Mouse (Mus musculus) neural tube, embryonic 12.5 days (tissue): ENCODE measurements around the gene 4930507D05Rik. TPM values are rescaled to one million over a fixed set of nuclear protein-coding genes. Genes with fewer than 3 reads are reported as not detected.
A peak's percentile ranks its signal among the peaks of the same experiment; 100 is the strongest.

Source experiments
- ATAC-seq: fragments of 200-750 bp; cut with Nextera tagmentation; 2 replicates; pipeline ENCODE4 v1.8.0; 2017; ENCODE audit warnings: low read depth, mild to moderate bottlenecking, moderate TSS enrichment, moderate library complexity; ENCODE audit not compliant: low FRiP score
- H3K27ac ChIP-seq: fragments of 300-500 bp; sonication (generic); 2 replicates; pipeline ENCODE4 v1.5.1; 2016
- H3K27me3 ChIP-seq: fragments of 300-500 bp; sonication (generic); replicated peaks from 2 replicates; pipeline ENCODE4 v1.6.1; 2016; ENCODE audit warnings: mild to moderate bottlenecking
- H3K36me3 ChIP-seq: fragments of 300-500 bp; sonication (generic); 2 replicates; pipeline ENCODE4 v1.6.1; 2016; ENCODE audit warnings: mild to moderate bottlenecking
- H3K4me1 ChIP-seq: fragments of 300-500 bp; sonication (generic); 2 replicates; pipeline ENCODE4 v1.6.1; 2016
- H3K4me2 ChIP-seq: fragments of 300-500 bp; sonication (generic); replicated peaks from 2 replicates; pipeline ENCODE4 v1.6.1; 2016; ENCODE audit warnings: mild to moderate bottlenecking
- H3K4me3 ChIP-seq: fragments of 300-500 bp; sonication (generic); 2 replicates; pipeline ENCODE4 v1.5.1; 2016
- H3K9ac ChIP-seq: fragments of 300-500 bp; sonication (generic); 2 replicates; pipeline ENCODE4 v1.6.1; 2016; ENCODE audit warnings: mild to moderate bottlenecking
- H3K9me3 ChIP-seq: fragments of 300-500 bp; sonication (generic); 2 replicates; pipeline ENCODE4 v1.6.1; 2016; ENCODE audit warnings: mild to moderate bottlenecking
- WGBS: fragments of 180-500 bp; shearing (Covaris S2); methylation state at CpG from one replicate; pipeline ENCODE4 v1.1.7; 2016; 5-methylcytosine and 5-hydroxymethylcytosine counted together
- polyA plus RNA-seq: library from polyadenylated mRNA; unstranded; fragments of >200 nt; fragmentation: Nextera tagmentation; extraction: Ambion mirVana; gene quantifications from 2 replicates; pipeline ENCODE4 v1.2.1, GENCODE M21; 2016

Gene 4930507D05Rik
- 0.81 and 1.5 TPM in 2 replicates for polyA plus RNA-seq

DNA sequence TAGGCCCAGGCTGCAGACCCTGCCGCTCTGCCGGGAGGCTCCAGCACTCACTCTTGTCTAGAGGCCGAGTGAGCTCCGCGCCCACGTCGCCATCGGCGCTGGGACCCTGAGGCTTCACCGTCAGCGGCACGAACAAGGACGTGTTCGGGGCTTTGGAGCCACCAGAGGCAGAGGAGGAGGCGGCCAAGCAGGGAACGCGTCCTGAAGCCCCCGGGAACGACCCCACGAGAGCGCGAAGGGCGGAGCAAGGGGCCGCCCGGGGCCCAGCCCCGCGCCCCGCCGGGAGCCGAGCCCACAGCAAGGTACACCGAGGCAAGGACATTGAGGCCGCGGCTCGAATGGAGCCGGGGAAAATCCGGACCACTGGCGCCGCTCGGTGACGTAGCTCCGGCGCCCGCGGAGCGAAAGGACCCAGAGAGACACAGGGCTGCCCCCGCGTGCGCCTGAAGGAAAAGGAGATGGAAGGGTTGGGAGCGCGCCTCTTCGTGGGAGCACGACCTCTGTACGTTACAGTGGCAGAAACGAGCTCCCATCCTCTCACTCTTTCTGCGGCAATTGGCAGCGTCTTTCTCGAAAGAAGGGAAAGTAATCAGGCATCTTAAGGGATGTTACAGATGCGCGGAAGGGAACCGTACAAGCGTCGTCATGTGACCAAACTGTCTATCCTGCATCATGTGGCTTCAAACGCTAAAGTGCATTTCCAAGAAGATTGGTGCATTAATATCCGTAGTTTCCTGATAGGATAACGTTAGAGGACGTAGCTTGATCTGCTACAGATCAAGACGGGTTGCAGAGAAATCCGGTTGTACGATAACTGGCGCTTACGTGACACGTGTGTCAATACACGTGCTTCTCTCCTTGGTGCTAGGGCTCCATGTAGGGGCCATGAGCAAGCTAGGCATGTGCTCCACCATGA lies at the start of gene 4930507D05Rik, which contains the start of gene Supv3l1:
4930507D05Rik (plus strand) TSS at position 126 of the 916 bp plus-strand sequence.
Supv3l1 (minus strand) TSS at position 375 of the 916 bp plus-strand sequence.
- no peaks in the 10 kb centered on the region for H3K27me3 ChIP-seq
- WGBS: under 1% methylated on average over 73 of the region's 73 CpGs
- peak; percentile 88 for ATAC-seq
- H3K36me3 ChIP-seq: peaks cover 27% of the 10 kb centered on the region
- peaks cover 13% of the 10 kb centered on the region; the same call in 1 of the 2 replicates for H3K4me1 ChIP-seq
- peak within 1 kb of the TSS; percentile 73 for H3K4me2 ChIP-seq
- H3K9ac ChIP-seq: peak within 1 kb of the TSS; percentile 92
- peak within 1 kb of the TSS; percentile 96 for H3K4me3 ChIP-seq
- no peaks in the 10 kb centered on the region for H3K9me3 ChIP-seq
- peak within 1 kb of the TSS; percentile 62; the same call in 1 of the 2 replicates for H3K27ac ChIP-seq

DNA sequence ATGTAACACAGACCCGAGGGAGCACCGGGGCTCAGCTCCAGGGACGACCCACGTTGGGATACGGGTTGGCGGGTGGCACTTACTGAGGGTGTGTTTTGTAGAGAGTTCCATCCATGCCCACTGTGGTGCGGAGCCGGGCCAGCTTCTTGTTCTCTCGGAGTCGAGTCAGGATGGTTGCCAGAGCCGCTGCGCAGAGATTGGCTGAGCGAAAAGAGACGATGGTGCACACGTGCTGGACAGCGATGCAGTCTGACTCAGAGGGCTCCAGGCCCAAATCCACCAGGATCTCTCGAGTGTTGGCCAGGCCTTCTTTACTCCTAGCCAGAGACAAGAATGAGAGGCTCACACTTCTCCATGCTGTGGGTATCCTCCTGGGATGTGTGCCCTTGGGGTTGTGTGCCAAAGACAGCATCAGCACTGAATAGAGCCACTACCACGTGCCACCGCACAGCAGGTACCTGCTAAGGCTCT lies 47.6 kb upstream of the 4930507D05Rik start:
- H3K9me3 ChIP-seq: no peaks in the 10 kb centered on the region
- H3K9ac ChIP-seq: no peak overlapping the region
- H3K27ac ChIP-seq: no peak overlapping the region
- H3K4me1 ChIP-seq: no peaks in the 10 kb centered on the region
- H3K4me2 ChIP-seq: no peak overlapping the region
- no peak overlapping the region for H3K4me3 ChIP-seq
- no peaks in the 10 kb centered on the region for H3K36me3 ChIP-seq
- H3K27me3 ChIP-seq: no peaks in the 10 kb centered on the region
- ATAC-seq: no peak
- WGBS: 86% methylated on average over 19 of the region's 19 CpGs

DNA sequence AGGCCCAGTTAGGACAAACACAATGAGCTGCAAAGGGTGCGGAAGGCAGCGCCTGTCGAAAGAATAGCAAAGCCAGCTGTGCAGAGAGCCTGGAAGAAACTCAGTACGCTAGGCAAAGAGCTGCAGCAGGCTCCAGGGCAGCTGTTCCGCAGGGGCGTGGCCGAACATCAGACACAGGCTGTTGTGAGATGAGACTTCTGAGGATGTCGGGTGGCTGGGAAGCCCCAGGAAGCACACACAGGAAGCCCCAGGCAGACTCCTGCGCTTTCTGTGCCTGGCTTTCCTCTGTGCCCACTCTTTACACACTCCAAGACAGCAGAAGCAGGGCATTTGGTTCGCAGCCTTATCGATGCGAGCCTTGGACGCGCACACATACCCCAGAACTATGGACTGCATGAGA lies 44.4 kb upstream of the 4930507D05Rik start:
- Histone ChIP-seq H3K4me2 (peak overlapping the region; percentile 41), H3K27ac (no peak overlapping the region), H3K27me3 (no peaks in the 10 kb centered on the region), H3K4me3 (no peak overlapping the region), H3K36me3 (no peaks in the 10 kb centered on the region), H3K4me1 (no peaks in the 10 kb centered on the region), H3K9me3 (no peaks in the 10 kb centered on the region), H3K9ac (no peak overlapping the region)
- 45% methylated on average over 14 of the region's 14 CpGs for WGBS
- ATAC-seq: no peak

DNA sequence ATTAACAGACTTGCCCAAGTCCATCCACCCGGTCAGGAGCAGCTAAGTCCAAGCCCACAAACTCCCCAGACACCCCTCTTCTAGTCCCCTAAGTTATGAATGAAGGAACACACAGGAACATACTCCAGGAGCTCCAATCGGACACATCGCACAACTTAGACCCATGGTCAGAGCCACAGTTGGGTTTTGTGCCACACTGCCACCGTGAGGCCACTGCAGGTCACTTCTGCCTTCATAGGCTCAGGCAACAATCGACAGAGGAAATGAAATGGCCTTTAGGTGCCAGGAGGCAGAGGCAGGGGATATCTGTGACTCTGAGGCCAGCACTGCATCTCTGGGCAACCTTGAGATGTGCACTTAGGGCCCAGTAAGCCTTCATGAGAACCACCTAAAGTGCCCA lies 38.3 kb upstream of the 4930507D05Rik start:
- Histone ChIP-seq H3K27me3 (no peaks in the 10 kb centered on the region), H3K4me1 (no peaks in the 10 kb centered on the region), H3K4me2 (no peak overlapping the region), H3K4me3 (no peak overlapping the region), H3K36me3 (no peaks in the 10 kb centered on the region), H3K9me3 (no peaks in the 10 kb centered on the region), H3K27ac (no peak overlapping the region), H3K9ac (no peak overlapping the region)
- ATAC-seq: peak; percentile 50; the same call in 1 of the 2 replicates
- 12% methylated on average over 5 of the region's 5 CpGs for WGBS

DNA sequence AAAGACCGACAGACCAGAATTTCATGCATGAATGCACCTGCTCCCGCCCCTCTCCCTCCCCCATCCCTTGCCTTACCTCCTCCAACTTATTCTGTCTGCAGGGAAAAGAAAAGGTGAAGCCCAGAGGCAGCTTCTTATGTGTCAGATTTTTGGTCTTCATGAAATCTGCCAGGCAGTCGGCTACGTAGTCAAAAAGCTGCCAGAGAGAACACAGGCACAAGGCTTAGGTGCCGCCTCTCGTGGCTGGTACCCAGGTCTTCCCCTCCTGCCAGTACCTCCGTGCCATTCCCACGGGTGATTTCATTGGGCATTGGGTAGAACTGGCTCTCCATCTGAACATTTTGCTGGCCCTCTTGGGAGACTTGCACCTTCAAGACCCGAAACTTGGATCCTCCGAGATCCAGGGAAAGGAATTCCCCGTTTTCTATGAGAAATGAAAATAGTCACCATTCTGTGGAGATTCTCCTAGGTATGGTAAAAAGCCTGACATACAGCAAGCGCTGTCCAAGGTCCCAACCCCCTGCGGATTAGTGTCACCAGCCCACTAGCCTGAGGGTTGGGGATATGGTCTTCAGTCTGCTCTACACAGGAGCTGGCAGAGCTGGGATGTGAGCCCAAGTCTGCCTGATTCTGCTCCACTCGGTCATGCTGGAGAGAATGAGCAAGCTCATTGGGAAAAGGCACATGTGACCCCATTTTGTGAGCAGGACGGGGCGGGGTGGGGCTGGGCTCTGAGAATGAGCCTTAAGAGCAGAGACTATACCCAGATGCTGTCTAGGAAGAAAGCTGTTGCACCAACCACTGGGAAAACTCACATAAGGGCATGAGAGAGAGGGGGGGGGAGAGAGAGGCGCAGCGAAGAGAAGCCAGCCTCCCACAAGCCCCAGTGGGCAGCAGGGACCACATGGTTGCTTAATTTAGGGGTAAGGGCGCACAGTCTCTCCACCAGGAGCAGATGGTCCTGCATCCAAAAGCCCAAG lies 37.6 kb upstream of the 4930507D05Rik start:
- H3K9me3 ChIP-seq: no peaks in the 10 kb centered on the region
- no peaks in the 10 kb centered on the region for H3K36me3 ChIP-seq
- no peaks in the 10 kb centered on the region for H3K4me1 ChIP-seq
- no peak overlapping the region for H3K27ac ChIP-seq
- H3K27me3 ChIP-seq: no peaks in the 10 kb centered on the region
- H3K4me2 ChIP-seq: no peak overlapping the region
- no peak for ATAC-seq
- 73% methylated on average over 19 of the region's 19 CpGs for WGBS
- no peak overlapping the region for H3K4me3 ChIP-seq
- H3K9ac ChIP-seq: no peak overlapping the region

DNA sequence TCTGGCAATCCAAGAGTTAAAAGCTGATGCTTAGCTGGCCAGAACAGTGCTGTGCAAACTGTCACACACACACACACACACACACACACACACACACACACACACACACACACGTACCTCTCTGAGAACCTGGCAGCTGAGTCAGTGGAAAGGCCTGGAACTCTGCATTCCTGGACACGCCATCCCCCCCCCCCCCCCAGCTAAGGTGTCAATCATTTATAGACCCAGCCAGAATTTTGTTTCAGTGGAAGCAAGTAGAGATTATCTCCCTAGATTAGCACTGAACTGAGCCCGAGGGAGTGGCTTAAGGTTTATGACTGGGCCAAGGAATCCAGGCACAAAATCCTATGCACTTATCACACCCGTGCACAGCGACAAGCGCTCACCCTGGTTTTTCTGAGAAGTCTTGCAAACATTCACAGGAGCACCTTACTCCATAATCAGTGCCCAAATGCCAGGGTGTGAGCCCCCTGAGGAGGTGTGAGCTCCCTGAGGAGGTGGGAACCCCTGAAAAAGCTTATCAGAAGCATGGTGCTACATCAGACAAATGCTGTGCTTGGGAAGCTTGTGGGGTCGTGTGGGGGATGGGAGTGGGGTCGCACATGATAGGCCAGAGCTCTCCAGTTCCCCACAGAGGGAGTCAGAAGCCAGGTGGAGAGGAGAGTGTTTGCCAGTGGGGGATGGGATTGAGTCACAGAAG lies 36.2 kb upstream of the 4930507D05Rik start:
- no peak for ATAC-seq
- no peaks in the 10 kb centered on the region for H3K9me3 ChIP-seq

DNA sequence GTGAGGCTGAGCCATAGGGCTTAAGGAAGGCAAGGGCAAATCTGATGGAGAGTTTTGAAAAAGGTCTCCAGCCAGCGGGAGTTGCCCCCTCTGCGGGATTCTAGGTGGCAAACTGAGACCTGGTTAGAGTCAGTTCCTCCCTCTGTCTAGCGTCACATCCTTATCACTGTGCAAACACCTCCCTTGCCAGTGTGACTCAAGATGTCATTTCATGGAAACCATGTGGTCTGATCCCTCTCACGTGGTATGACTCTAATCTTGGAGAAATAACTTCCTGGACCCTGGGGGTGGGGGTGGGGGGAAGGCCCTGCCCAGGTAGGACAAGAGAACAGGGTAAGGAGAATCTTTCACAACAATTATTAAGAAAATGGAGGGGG lies 35.7 kb upstream of the 4930507D05Rik start:
- no peaks in the 10 kb centered on the region for H3K36me3 ChIP-seq
- H3K9me3 ChIP-seq: no peaks in the 10 kb centered on the region
- H3K4me3 ChIP-seq: no peak overlapping the region
- no peak overlapping the region for H3K4me2 ChIP-seq
- 60% methylated on average over 4 of the region's 4 CpGs for WGBS
- H3K27ac ChIP-seq: no peak overlapping the region
- no peak overlapping the region for H3K9ac ChIP-seq
- ATAC-seq: no peak
- no peaks in the 10 kb centered on the region for H3K4me1 ChIP-seq
- no peaks in the 10 kb centered on the region for H3K27me3 ChIP-seq

More for the DNA sequence above, 36.2 kb upstream of the 4930507D05Rik start:
- Histone ChIP-seq H3K36me3 (no peaks in the 10 kb centered on the region), H3K27me3 (no peaks in the 10 kb centered on the region), H3K4me1 (no peaks in the 10 kb centered on the region), H3K27ac (no peak overlapping the region), H3K9ac (no peak overlapping the region), H3K4me3 (no peak overlapping the region), H3K4me2 (no peak overlapping the region)
- WGBS: 53% methylated on average over 7 of the region's 8 CpGs

DNA sequence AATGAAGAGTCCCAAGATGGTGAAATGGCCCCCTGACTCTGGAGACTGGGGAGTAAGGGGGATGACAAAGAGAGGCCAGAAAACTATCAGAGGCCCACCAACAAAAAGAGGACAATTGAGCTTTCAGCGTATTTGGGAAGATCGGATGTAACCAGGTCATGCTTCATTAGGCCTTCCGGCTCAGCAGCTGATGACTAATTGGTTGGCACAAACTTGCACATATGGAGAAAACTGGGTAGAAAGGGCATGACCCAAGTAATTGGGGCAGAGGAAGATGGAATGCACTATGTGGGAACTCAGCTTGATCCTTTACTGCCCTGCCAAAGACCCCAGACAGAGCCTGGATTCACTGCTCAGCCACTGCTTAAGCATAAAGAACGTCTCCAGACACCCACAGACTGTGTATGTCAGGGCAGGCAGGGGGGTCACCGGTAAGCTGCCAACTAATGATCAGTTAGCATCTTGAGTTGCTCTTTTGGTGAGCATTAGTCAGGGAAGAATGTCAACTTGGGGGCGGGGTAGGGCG lies 30.4 kb upstream of the 4930507D05Rik start:
- H3K27me3 ChIP-seq: no peaks in the 10 kb centered on the region
- no peaks in the 10 kb centered on the region for H3K9me3 ChIP-seq
- 46% methylated on average over 7 of the region's 7 CpGs for WGBS
- no peak overlapping the region for H3K27ac ChIP-seq
- H3K4me3 ChIP-seq: no peak overlapping the region
- H3K36me3 ChIP-seq: no peaks in the 10 kb centered on the region
- H3K4me1 ChIP-seq: no peaks in the 10 kb centered on the region
- ATAC-seq: no peak
- no peak overlapping the region for H3K9ac ChIP-seq
- H3K4me2 ChIP-seq: no peak overlapping the region

DNA sequence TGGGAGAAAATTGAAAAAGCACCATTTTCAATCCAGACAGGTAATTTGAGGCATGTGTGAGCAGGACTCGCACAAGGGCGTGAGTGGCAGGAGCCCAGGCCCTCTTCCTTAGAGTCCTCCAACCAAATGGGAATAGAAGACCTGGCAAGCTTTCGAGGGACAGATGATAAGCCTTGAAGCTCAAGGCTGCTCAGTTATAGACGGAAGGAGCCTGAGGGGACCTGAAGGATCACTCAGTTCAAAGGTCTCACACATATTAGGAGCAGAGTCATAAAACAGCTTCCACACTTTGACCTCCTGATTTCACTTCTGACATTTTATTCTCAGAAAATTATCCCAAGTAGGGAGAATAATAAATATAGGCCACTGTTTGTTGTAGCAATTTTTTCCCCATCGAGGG lies 29.9 kb upstream of the 4930507D05Rik start:
- Histone ChIP-seq H3K9me3 (no peaks in the 10 kb centered on the region), H3K4me3 (no peak overlapping the region), H3K4me1 (no peaks in the 10 kb centered on the region), H3K36me3 (no peaks in the 10 kb centered on the region), H3K9ac (no peak overlapping the region), H3K27me3 (no peaks in the 10 kb centered on the region), H3K4me2 (no peak overlapping the region), H3K27ac (no peak overlapping the region)
- WGBS: 82% methylated on average over 5 of the region's 5 CpGs
- no peak for ATAC-seq

DNA sequence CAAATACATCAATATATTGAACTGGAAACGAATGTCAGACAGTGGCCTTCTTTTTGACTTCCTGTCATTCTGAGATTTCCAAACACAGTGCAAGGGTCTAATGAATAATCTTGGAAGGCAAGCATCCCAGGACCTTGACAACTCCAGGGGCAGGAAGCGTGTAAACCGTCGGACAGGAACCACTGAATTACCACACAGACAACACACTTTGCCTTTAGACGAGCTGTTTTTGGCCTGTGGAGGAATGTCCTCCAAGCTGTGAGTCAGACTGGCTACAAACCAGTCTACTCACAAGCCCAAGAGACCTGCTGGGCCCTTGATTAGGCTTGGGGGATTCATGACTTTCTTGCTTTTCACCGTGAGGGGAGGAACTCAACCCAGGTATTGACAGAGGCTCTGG lies 28.9 kb upstream of the 4930507D05Rik start:
- Histone ChIP-seq H3K36me3 (no peaks in the 10 kb centered on the region), H3K27ac (no peak overlapping the region), H3K27me3 (no peaks in the 10 kb centered on the region), H3K4me1 (no peaks in the 10 kb centered on the region), H3K4me3 (no peak overlapping the region), H3K4me2 (no peak overlapping the region), H3K9ac (no peak overlapping the region), H3K9me3 (no peaks in the 10 kb centered on the region)
- no peak for ATAC-seq
- WGBS: 82% methylated on average over 6 of the region's 6 CpGs

DNA sequence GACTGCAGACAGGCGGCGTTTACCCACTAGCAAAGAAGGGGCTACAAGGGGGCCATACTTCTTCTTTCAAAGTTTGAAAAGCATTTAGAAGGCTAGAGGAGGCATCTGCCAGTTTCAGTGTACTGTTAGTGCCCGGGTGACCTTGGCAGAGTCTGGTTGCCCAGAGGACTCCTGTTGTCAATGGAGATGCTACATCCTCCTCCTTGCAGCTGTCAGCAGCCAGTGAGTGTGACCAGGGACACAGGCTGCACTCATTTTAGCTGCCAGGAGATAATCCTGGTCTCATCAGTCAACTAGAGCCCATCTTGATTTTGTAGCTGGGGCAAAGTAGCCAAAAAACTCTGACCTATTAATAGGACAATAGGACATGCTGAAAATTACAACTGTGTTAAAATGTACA lies 28.2 kb upstream of the 4930507D05Rik start:
- Histone ChIP-seq H3K9me3 (no peaks in the 10 kb centered on the region), H3K27ac (no peak overlapping the region), H3K9ac (no peak overlapping the region), H3K36me3 (no peaks in the 10 kb centered on the region), H3K4me2 (no peak overlapping the region), H3K4me1 (no peaks in the 10 kb centered on the region), H3K4me3 (no peak overlapping the region), H3K27me3 (no peaks in the 10 kb centered on the region)
- 89% methylated on average over 3 of the region's 3 CpGs for WGBS
- ATAC-seq: no peak
